Mouse (Mus musculus) lung, adult 2 months (tissue): ENCODE data around the gene Cacng1.

Experiments
- CTCF ChIP-seq: fragments of 200-500 bp; IDR thresholded peaks from 2 replicates; pipeline ENCODE4 v1.5.1; 2011; ENCODE audit warnings: mild to moderate bottlenecking, low read length, control low read depth; ENCODE audit not compliant: insufficient read depth
- POLR2A ChIP-seq: fragments of 200-500 bp; IDR thresholded peaks from 2 replicates; pipeline ENCODE4 v1.6.1; 2011; ENCODE audit warnings: low read depth, mild to moderate bottlenecking, control low read depth, low read length, borderline replicate concordance; ENCODE audit errors: extremely low read depth

- no peak for TF ChIP-seq CTCF
- no peak for TF ChIP-seq POLR2A
These were observed 32.1 kb upstream of the Cacng1 start for GRCm38 (mm10) chr11:107748243-107749035.
